Mouse (Mus musculus) G1E-ER4 (cell line): ENCODE data around the gene Itgb4. TPM values are rescaled to one million over a fixed set of nuclear protein-coding genes. Genes with fewer than 3 reads are reported as not detected.

Experiments used
- GATA1 ChIP-seq: IDR thresholded peaks from one replicate; pipeline ENCODE4 v1.8.0; 2012; ENCODE audit warnings: low read length, inconsistent platforms
- polyA plus RNA-seq: library from polyadenylated mRNA; stranded (reverse); fragments of >175 nt; gene quantifications from 2 replicates; pipeline ENCODE4 v1.2.3, GENCODE M21; 2012

Itgb4 gene
- polyA plus RNA-seq, 1 experiment = 0.13 TPM

- no peak for TF ChIP-seq GATA1
Observed at GRCm38 (mm10) chr11:116028177-116028865, 53.8 kb downstream of the Itgb4 start.

- no peak for TF ChIP-seq GATA1
Observed at GRCm38 (mm10) chr11:116029086-116029865, 54.8 kb downstream of the Itgb4 start.

- TF ChIP-seq GATA1 = no peak
Observed at GRCm38 (mm10) chr11:116030088-116030897, 55.8 kb downstream of the Itgb4 start, which contains the start of gene Unk. Gene Unk, plus strand, starts transcription at chr11:116030322.

GRCm38 (mm10) chr11:116030898-116031845, 56.7 kb downstream of the Itgb4 start:
- TF ChIP-seq GATA1 = no peak

GRCm38 (mm10) chr11:116034584-116034983, 60.1 kb downstream of the Itgb4 start:
- no peak for TF ChIP-seq GATA1

- no peak for TF ChIP-seq GATA1
Observed at GRCm38 (mm10) chr11:116036671-116037070, 62.2 kb downstream of the Itgb4 start.

- TF ChIP-seq GATA1 = no peak
Observed at GRCm38 (mm10) chr11:116037826-116038225, 63.3 kb downstream of the Itgb4 start.

GRCm38 (mm10) chr11:116040593-116040992, 66.1 kb downstream of the Itgb4 start:
- no peak for TF ChIP-seq GATA1

- no peak for TF ChIP-seq GATA1
Observed at GRCm38 (mm10) chr11:116041833-116042232, 67.3 kb downstream of the Itgb4 start.

- TF ChIP-seq GATA1 = no peak
Observed at GRCm38 (mm10) chr11:116042372-116043138, 68.0 kb downstream of the Itgb4 start.

GRCm38 (mm10) chr11:116043286-116043685, 68.8 kb downstream of the Itgb4 start:
- no peak for TF ChIP-seq GATA1

GRCm38 (mm10) chr11:116045173-116045572, 70.7 kb downstream of the Itgb4 start:
- TF ChIP-seq GATA1 = no peak

GRCm38 (mm10) chr11:116049610-116050009, 75.1 kb downstream of the Itgb4 start:
- TF ChIP-seq GATA1 = no peak

- TF ChIP-seq GATA1 = no peak
Observed at GRCm38 (mm10) chr11:116050196-116050595, 75.7 kb downstream of the Itgb4 start.
